Mouse (Mus musculus) olfactory bulb, adult 2 months (tissue): ENCODE results near the gene Dcun1d3. TPM values are rescaled to one million over a fixed set of nuclear protein-coding genes. Genes with fewer than 3 reads are reported as not detected.

Experiments used
- H3K27ac ChIP-seq: fragments of 200-500 bp; 2 replicates; pipeline ENCODE4 v1.5.1; 2012; ENCODE audit warnings: low read depth, low read length; ENCODE audit not compliant: insufficient read depth
- H3K4me1 ChIP-seq: fragments of 200-500 bp; 2 replicates; pipeline ENCODE4 v1.6.1; 2012; ENCODE audit warnings: low read length; ENCODE audit not compliant: control insufficient read depth, insufficient read depth
- H3K4me3 ChIP-seq: fragments of 200-500 bp; 2 replicates; pipeline ENCODE4 v1.5.1; 2012; ENCODE audit warnings: mild to moderate bottlenecking, low read depth, low read length, moderate library complexity; ENCODE audit not compliant: insufficient read depth
- CTCF ChIP-seq: fragments of 200-500 bp; IDR thresholded peaks from 2 replicates; pipeline ENCODE4 v1.5.1; 2012; ENCODE audit warnings: low read depth, mild to moderate bottlenecking, low read length, moderate library complexity; ENCODE audit not compliant: insufficient read depth
- POLR2A ChIP-seq: fragments of 200-500 bp; IDR thresholded peaks from 2 replicates; pipeline ENCODE4 v1.6.1; 2012; ENCODE audit warnings: mild to moderate bottlenecking, low read depth, low read length, moderate library complexity; ENCODE audit not compliant: insufficient read depth
- WGBS: fragments of 180-500 bp; shearing (Covaris S2); methylation state at CpG from one replicate; pipeline ENCODE4 v1.1.7; 2018; 5-methylcytosine and 5-hydroxymethylcytosine counted together
- polyA plus RNA-seq: library from polyadenylated mRNA; stranded (reverse); fragments of >200 nt; gene quantifications from 2 replicates; pipeline ENCODE4 v1.2.4, GENCODE M21; 2012; ENCODE audit warnings: low replicate concordance; ENCODE audit not compliant: missing spikeins, insufficient read depth, insufficient read length

Dcun1d3 gene
- polyA plus RNA-seq, 1 experiment, result not detected

DNA sequence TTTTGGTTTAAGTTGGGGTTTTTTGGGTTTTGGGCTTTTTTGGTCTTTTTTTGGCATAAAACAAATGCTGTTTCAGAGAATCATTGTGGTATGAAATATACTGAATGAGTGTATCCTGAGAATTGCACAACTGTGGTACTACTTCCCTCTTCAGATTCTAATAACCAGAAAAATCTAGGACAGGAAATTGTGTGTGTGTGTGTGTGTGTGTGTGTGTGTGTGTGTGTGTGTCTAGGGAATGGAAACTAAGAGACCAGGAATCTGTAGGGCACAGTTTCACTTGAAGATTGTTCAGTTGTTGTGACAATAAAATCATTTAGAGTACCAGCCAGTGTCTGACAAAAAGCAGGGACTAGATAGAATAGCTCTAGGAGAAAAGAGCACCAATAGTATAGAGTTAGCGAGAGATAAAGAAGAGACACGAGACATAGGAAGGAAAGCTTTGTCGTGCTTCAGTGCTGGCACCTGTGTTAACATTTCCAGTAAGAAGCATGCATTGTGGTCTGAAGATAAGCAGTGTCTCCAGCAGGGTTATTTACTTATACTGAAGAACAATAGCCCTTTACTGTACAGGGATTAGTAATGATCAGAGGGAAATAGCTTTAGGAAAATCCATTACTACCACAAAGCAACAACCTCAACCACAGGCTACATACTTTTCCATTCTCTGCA is 3.4 kb upstream of the Dcun1d3 start:
- no peak overlapping the region for H3K27ac ChIP-seq
- no peak overlapping the region for H3K4me3 ChIP-seq
- no peak for TF ChIP-seq CTCF
- no peak for TF ChIP-seq POLR2A
- no peaks in the 10 kb centered on the region for H3K4me1 ChIP-seq
- 60% methylated on average over 3 of the region's 3 CpGs for WGBS

DNA sequence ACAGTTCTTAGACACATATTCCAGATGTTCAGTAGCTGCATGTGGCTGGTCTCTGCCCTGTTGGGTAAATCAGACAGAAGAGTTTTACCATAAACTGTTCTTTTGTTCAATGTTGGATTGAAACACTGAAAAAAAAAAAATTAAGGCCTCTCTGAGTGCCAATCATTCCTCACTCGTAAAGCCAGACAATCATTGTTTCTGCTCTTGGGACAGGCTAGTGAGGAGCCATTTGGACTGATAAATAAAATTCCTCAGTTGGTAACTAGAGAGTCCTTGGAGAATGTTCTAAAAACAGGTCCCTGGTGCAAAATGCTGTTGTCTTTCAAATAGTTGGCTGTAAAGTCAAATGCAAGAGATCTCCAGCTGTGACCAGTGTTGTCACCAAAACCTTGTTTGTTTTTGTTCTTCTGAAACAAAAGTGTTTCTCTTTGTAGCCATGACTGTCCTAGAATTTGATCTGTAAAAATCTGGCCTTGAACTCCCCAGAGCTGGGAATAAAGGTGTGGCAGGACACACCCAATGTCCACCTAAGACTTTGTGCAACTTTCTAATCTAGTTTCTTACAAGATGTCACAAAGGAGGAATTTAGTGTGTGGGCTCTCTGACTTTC is 2.3 kb upstream of the Dcun1d3 start:
- H3K4me3 ChIP-seq, result no peak overlapping the region
- no peaks in the 10 kb centered on the region for H3K4me1 ChIP-seq
- 60% methylated on average over 1 of the region's 1 CpGs for WGBS
- TF ChIP-seq POLR2A (no peak), CTCF (no peak)
- no peak overlapping the region for H3K27ac ChIP-seq

DNA sequence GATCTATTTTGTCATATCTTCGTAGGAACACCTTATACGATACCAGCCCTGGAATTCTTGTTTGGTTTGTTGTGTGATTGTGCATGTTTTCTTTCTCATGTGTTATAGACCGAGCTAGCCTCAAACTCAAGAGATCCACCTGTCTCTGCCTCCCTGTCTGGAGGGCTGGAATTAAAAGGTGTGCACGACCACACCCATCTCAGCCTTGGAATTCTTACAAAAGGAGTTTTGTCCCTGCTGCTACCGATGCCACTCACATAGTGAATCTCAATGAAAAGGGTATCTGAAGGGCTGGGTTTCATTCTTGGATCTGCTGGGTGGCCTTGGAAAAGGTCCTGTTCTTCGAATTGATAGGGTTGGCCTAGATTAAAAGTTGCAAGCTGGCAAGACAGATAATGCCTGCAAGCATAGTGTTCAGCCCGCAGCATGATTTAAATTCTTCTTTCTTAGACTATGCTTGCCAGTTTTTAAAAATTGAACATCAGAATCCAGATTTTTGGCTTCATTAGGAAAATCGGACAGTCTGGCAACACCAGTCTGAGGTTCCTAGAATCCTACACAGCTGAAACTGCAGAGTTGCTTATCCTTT is 1.5 kb upstream of the Dcun1d3 start:
- 92% methylated on average over 8 of the region's 8 CpGs for WGBS
- H3K27ac ChIP-seq, result no peak overlapping the region

DNA sequence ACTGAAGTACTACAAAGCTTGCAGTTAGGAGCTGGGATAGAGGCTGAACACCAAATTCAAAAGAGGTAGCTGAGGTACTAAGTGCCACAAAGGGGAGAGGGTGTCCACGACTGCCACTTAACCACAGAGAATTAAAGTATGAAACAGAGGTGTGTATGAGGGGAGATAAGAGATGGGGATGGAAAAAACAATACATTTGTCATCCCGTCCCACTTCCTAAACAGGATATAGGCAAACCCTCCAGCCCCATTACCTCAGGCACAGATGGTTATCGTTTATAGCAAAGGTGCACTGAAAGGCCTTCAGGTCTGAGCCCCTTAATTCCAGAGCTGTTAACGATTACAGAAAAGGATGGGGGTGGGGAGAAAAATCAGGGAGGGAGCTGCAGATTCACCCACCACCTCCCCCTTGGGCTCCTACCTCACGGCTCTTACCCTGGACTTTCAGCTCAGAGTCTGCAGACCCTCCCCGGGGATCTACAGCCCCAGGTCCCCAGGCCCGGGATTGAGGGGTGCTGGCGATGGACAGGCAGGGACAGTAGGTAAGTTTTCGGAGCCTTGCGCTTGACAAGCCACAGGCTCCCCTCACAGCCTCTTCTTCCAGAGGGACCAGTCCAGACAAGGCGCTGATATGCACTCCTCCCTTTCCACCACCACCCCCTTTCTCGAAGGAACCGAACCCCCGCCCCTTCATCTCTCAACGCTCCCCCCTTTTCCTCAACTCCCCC is 1.1 kb downstream of the Dcun1d3 start:
- no peak for TF ChIP-seq POLR2A
- no peak for TF ChIP-seq CTCF
- Histone ChIP-seq H3K4me1 (no peaks in the 10 kb centered on the region; the same call in 1 of the 2 replicates), H3K4me3 (peak overlapping the region; percentile 86), H3K27ac (peak overlapping the region; percentile 79)
- WGBS, result under 1% methylated on average over 15 of the region's 15 CpGs

More for the DNA sequence above, 1.5 kb upstream of the Dcun1d3 start:
- TF ChIP-seq POLR2A (no peak), CTCF (no peak)
- no peak overlapping the region for H3K4me3 ChIP-seq
- no peaks in the 10 kb centered on the region for H3K4me1 ChIP-seq

DNA sequence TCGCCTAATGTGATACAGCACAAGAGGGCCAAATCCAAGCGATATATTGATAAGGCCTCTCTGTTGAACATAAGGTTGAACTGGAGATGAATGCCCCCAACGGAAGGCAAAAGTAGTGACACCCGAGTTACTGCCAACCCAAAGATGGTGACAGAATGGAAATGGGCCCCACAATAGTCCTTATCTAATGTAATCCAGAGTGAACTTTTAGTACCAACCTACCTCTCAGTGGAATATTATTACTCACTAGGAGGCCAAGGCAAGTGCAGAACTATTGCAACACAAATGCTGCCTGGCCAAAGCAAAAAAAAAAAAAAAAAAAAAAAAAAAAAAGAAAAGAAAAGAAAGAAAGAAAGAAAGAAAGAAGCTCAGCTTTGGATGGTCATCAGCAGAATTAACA is 3.4 kb downstream of the Dcun1d3 start:
- WGBS, result 93% methylated on average over 4 of the region's 4 CpGs
- no peak for TF ChIP-seq POLR2A
- no peak for TF ChIP-seq CTCF
- Histone ChIP-seq H3K4me1 (no peaks in the 10 kb centered on the region; the same call in 1 of the 2 replicates), H3K27ac (no peak overlapping the region), H3K4me3 (no peak overlapping the region)

DNA sequence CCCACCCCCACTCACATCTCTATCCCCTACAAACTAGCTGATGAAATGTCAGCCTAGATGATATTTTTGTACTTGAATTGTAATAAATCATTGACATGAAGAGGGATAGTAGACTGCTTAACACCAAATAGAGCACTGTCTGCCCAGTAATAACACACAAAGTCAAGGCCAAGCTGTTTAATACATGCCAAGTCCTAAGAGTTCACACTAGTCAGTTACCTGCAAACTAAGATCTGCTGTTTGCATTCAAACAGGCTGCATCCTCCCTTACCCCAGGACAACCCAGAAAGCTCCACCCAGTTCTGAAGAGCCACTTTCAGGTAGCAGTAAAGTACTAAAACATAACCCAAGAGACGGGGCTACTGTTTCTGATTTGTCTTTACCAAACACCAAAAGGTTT is 3.9 kb downstream of the Dcun1d3 start:
- TF ChIP-seq POLR2A (no peak), CTCF (no peak)

DNA sequence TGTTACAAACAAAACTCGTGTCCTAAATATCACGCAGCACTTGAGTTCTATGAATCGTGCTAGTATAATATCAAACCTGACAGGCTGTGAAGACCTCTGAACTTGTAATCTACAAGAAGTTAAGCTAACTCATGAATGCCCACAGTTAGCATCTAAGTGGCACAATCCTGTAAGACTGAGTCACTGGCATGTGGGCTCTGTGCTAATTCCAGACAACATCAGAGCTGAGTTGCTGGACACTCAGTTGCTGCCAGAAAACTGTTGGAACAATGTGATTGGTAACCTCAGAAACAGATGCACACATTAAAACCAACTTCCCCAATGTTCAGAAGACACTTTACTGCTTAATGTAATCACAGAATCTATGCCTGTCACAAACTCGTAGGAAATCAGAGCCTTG is 8.2 kb downstream of the Dcun1d3 start:
- Histone ChIP-seq H3K4me3 (no peak overlapping the region), H3K4me1 (no peaks in the 10 kb centered on the region; the same call in 1 of the 2 replicates), H3K27ac (no peak overlapping the region)
- no peak for TF ChIP-seq CTCF
- no peak for TF ChIP-seq POLR2A
- 90% methylated on average over 4 of the region's 4 CpGs for WGBS

More for the DNA sequence above, 3.9 kb downstream of the Dcun1d3 start:
- H3K27ac ChIP-seq, result no peak overlapping the region
- no peak overlapping the region for H3K4me3 ChIP-seq
- no peaks in the 10 kb centered on the region; the same call in 1 of the 2 replicates for H3K4me1 ChIP-seq
- WGBS, result 97% methylated on average over 1 of the region's 1 CpGs

DNA sequence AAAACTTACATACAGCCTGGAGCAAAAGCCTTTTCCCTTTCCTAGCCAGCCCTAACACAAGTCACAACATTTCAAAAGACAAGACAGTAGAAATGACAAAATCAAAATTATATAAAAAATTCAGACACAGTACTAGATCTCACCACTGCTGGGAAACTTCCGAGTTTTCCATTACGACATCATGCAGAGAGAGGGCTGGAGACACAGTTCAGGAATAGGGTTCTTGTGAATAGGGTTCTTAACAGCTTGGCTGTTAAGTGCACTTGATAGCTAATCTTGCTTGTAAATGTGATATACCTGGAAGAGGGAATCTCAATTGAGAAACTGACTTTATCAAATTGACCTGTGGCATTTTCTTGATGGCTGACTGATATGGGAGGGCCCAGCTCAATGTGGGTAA is 14.9 kb downstream of the Dcun1d3 start:
- TF ChIP-seq POLR2A (no peak), CTCF (no peak)
- H3K27ac ChIP-seq, result no peak overlapping the region
- no peak overlapping the region for H3K4me3 ChIP-seq
- H3K4me1 ChIP-seq, result no peaks in the 10 kb centered on the region
- WGBS, result 88% methylated on average over 2 of the region's 2 CpGs
